Mouse (Mus musculus): Measurements from ENCODE around the gene Stk25. TPM values are rescaled to one million over a fixed set of nuclear protein-coding genes. Genes with fewer than 3 reads are reported as not detected.

Stk25 gene
- 111 TPM for total RNA-seq (2023)

DNA sequence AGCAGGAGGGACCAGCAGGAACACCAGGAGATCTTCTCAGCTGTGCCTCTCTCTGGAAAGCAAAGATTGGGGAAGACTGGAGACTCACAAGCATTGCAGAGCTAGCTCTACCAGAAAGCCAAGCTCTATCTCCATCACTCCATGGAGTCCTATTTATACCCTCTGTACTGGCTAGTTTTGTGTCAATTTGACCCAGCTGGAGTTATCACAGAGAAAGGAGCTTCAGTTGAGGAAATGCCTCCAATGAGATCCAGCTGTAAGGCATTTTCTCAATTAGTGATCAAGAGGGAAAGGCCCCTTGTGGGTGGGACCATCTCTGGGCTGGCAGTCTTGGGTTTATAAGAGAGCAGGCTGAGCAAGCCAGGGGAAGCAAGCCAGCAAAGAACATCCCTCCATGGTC is at the start of gene Stk25:
TSS of gene Stk25 (minus strand) at position 101 of the 400 bp plus-strand sequence.

DNA sequence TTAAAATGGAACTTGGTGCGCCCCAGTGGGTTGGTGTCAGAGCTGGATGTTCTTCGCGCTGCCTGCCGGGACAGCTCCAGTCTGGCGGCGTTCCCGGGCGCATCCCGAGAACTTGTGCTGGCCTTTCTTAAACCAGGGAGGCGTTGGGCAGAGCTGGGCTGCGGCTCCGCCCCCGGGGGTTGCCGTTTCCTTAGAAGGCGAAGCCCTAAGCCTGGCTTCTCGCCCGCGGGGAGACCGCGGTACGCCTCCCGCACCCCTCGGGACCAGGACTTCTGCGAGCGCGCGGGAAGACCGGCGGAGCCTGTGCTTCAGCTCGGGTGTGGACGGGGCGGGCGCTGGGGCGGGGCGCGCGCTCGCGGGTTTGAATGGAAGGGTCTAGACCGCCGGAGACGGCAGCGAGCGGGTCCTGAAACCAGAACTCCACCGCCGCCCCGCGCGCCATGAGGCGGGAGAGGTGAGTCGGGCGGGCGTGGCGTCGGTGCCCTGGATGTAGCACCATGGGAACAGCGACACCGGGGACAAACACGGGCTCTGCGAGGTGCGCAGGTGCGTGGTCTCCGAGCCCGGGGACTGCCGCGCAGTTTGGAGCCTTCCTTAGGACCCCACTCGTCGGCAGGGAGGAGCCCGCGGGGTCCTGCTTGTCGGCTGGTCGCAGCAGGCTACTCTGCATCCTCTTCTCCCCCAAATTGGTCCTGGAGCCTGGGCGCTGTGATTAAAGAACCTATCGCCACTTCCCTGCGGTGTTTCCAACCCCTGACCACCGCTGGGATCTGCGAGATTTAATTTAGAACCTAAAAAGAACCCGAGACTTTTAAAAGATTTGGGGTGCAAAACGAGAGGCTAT is 27.2 kb upstream of the Stk25 start, which contains the start of gene Bok:
TSS of gene Bok (plus strand) at position 260 of the 844 bp plus-strand sequence.

Other genes with a start within 250 kb of the Stk25 start
- 104 TPM for gene Hdlbp, start 179.8 kb downstream of the Stk25 start, total RNA-seq (2023)
- gene Farp2, start 146.6 kb downstream of the Stk25 start, total RNA-seq (2023), result 6.3 TPM
- not detected for gene Bok, start 27.0 kb upstream of the Stk25 start, total RNA-seq (2023)
- gene Atg4b, start 92.8 kb upstream of the Stk25 start, total RNA-seq (2023), result 89.9 TPM
- 16.8 TPM for gene Thap4, start 96.2 kb upstream of the Stk25 start, total RNA-seq (2023)
- 47.2 TPM for gene Dtymk, start 143.3 kb upstream of the Stk25 start, total RNA-seq (2023)
- 46.6 TPM for gene Ing5, start 145.3 kb upstream of the Stk25 start, total RNA-seq (2023)
- 28.2 TPM for gene D2hgdh, start 166.2 kb upstream of the Stk25 start, total RNA-seq (2023)
- gene Gal3st2, start 202.6 kb upstream of the Stk25 start, total RNA-seq (2023), result not detected